Mouse (Mus musculus): ENCODE data around the gene Pik3c2b. TPM values are rescaled to one million over a fixed set of nuclear protein-coding genes. Genes with fewer than 3 reads are reported as not detected.

The Pik3c2b gene
- total RNA-seq, 2 experiments from 2014 or later: 9.8 to 11.0 TPM

- H3K27ac ChIP-seq: peak overlapping the region; percentile 93
- peak; percentile 59 for DNase-seq
- no peak for TF ChIP-seq CTCF (IDR thresholded peaks at IDR 0.05)
- H3K4me3 ChIP-seq: peak overlapping the region; percentile 97
- intact Hi-C loops (cut with DNase I): loop anchor here (2.0 to 10.0 kb wide), 3 partner anchors 22 to 268 kb away; no protein-coding TSS in a partner anchor
Observed at GRCm38 (mm10) chr1:133046441-133046931, 1.0 kb downstream of the Pik3c2b start.

GRCm38 (mm10) chr1:133047575-133047974 is 2.1 kb downstream of the Pik3c2b start:
- peak; percentile 52 for DNase-seq
- H3K27ac ChIP-seq: peak overlapping the region; percentile 93
- intact Hi-C loops (cut with DNase I): loop anchor here (2.0 to 10.0 kb wide), 3 partner anchors 21 to 267 kb away; no protein-coding TSS in a partner anchor
- no peak for TF ChIP-seq CTCF (IDR thresholded peaks at IDR 0.05)
- peak overlapping the region; percentile 97 for H3K4me3 ChIP-seq

- TF ChIP-seq CTCF (IDR thresholded peaks at IDR 0.05): no peak
- intact Hi-C loops (cut with DNase I): loop anchor here (10.0 kb wide), 1 partner anchor 266 kb away; no protein-coding TSS in a partner anchor
- no peak for DNase-seq
- H3K27ac ChIP-seq: peak overlapping the region; percentile 93
- H3K4me3 ChIP-seq: no peak overlapping the region
Observed at GRCm38 (mm10) chr1:133048690-133049089, 3.2 kb downstream of the Pik3c2b start.

- no peak for DNase-seq
- peak overlapping the region; percentile 31; the same call in 1 of the 2 replicates for H3K27ac ChIP-seq
Observed at GRCm38 (mm10) chr1:133050001-133050431, 4.5 kb downstream of the Pik3c2b start.

GRCm38 (mm10) chr1:133051829-133052228 is 6.4 kb downstream of the Pik3c2b start:
- no peak for DNase-seq
- TF ChIP-seq CTCF (IDR thresholded peaks at IDR 0.05): peak; percentile 34
- H3K27ac ChIP-seq: peak overlapping the region; percentile 63; the same call in 1 of the 2 replicates
- H3K4me3 ChIP-seq: no peak overlapping the region
- intact Hi-C loops (cut with DNase I): no loop called here

More at GRCm38 (mm10) chr1:133050001-133050431, 4.5 kb downstream of the Pik3c2b start:
- no peak for TF ChIP-seq CTCF (IDR thresholded peaks at IDR 0.05)
- no peak overlapping the region for H3K4me3 ChIP-seq
- intact Hi-C loops (cut with DNase I): no loop called here

GRCm38 (mm10) chr1:133053034-133053433 is 7.6 kb downstream of the Pik3c2b start:
- DNase-seq: no peak
- intact Hi-C loops (cut with DNase I): no loop called here
- TF ChIP-seq CTCF (IDR thresholded peaks at IDR 0.05): no peak
- Histone ChIP-seq H3K4me3 (no peak overlapping the region), H3K27ac (peak overlapping the region; percentile 63)

GRCm38 (mm10) chr1:133054326-133054725 is 8.9 kb downstream of the Pik3c2b start:
- Histone ChIP-seq H3K27ac (peak overlapping the region; percentile 71), H3K4me3 (no peak overlapping the region)
- DNase-seq: no peak
- TF ChIP-seq CTCF (IDR thresholded peaks at IDR 0.05): peak; percentile 24
- intact Hi-C loops (cut with DNase I): no loop called here

- intact Hi-C loops (cut with DNase I): no loop called here
- H3K27ac ChIP-seq: peak overlapping the region; percentile 77
- DNase-seq: peak; percentile 49
- TF ChIP-seq CTCF (IDR thresholded peaks at IDR 0.05): no peak
- no peak overlapping the region for H3K4me3 ChIP-seq
Observed at GRCm38 (mm10) chr1:133057345-133058034, 12.0 kb downstream of the Pik3c2b start.

GRCm38 (mm10) chr1:133059592-133059991 is 14.1 kb downstream of the Pik3c2b start:
- intact Hi-C loops (cut with DNase I): no loop called here
- Histone ChIP-seq H3K27ac (peak overlapping the region; percentile 3), H3K4me3 (no peak overlapping the region)
- DNase-seq: no peak
- no peak for TF ChIP-seq CTCF (IDR thresholded peaks at IDR 0.05)

GRCm38 (mm10) chr1:133060681-133061080 is 15.2 kb downstream of the Pik3c2b start:
- no peak for TF ChIP-seq CTCF (IDR thresholded peaks at IDR 0.05)
- no peak for DNase-seq
- intact Hi-C loops (cut with DNase I): no loop called here
- Histone ChIP-seq H3K4me3 (no peak overlapping the region), H3K27ac (peak overlapping the region; percentile 3)

GRCm38 (mm10) chr1:133063164-133063563 is 17.7 kb downstream of the Pik3c2b start:
- TF ChIP-seq CTCF (IDR thresholded peaks at IDR 0.05): no peak
- no peak overlapping the region for H3K4me3 ChIP-seq
- DNase-seq: no peak
- intact Hi-C loops (cut with DNase I): no loop called here
- no peak overlapping the region for H3K27ac ChIP-seq

- intact Hi-C loops (cut with DNase I): loop anchor here (2.0 kb wide), 1 partner anchor 21 kb away; no protein-coding TSS in a partner anchor
- peak overlapping the region; percentile 82 for H3K4me3 ChIP-seq
- DNase-seq: peak; percentile 72
- TF ChIP-seq CTCF (IDR thresholded peaks at IDR 0.05): no peak
- peak overlapping the region; percentile 92 for H3K27ac ChIP-seq
Observed at GRCm38 (mm10) chr1:133068268-133068667, 22.8 kb downstream of the Pik3c2b start.

- Histone ChIP-seq H3K27ac (peak overlapping the region; percentile 92), H3K4me3 (peak overlapping the region; percentile 82)
- intact Hi-C loops (cut with DNase I): loop anchor here (2.0 kb wide), 1 partner anchor 22 kb away; no protein-coding TSS in a partner anchor
- no peak for DNase-seq
- TF ChIP-seq CTCF (IDR thresholded peaks at IDR 0.05): no peak
Observed at GRCm38 (mm10) chr1:133068669-133069274, 23.3 kb downstream of the Pik3c2b start.
